Mouse (Mus musculus) spleen, postnatal 14 days (tissue): Measurements from ENCODE around the gene Rps6ka5.
A peak's percentile ranks its signal among the peaks of the same experiment; 100 is the strongest.

Experiments
- DNase-seq, 2 experiments: peaks; one replicate each; pipeline ENCODE4 v3.0.0; 2021 to 2022; ENCODE audit warnings: low spot score in 2 of 2

The Rps6ka5 gene

GRCm38 (mm10) chr12:100604540-100604939, 122.2 kb downstream of the Rps6ka5 start:
- peak in 1 of 2 experiments; percentile 15 for DNase-seq

GRCm38 (mm10) chr12:100594700-100595099, 132.1 kb downstream of the Rps6ka5 start:
- no peak for DNase-seq

GRCm38 (mm10) chr12:100586601-100587000, 140.2 kb downstream of the Rps6ka5 start:
- DNase-seq, result no peak

- no peak for DNase-seq
Measured at GRCm38 (mm10) chr12:100579221-100579620, 147.6 kb downstream of the Rps6ka5 start.

- DNase-seq, result peak in 1 of 2 experiments; percentile 5
Measured at GRCm38 (mm10) chr12:100578291-100578690, 148.5 kb downstream of the Rps6ka5 start.

GRCm38 (mm10) chr12:100575739-100576138, 151.0 kb downstream of the Rps6ka5 start:
- no peak for DNase-seq

- DNase-seq, result no peak
Measured at GRCm38 (mm10) chr12:100570522-100571072, 156.2 kb downstream of the Rps6ka5 start.

GRCm38 (mm10) chr12:100568831-100569230, 158.0 kb downstream of the Rps6ka5 start:
- DNase-seq, result no peak

GRCm38 (mm10) chr12:100568105-100568504, 158.7 kb downstream of the Rps6ka5 start:
- DNase-seq, result no peak

- DNase-seq, result no peak
Measured at GRCm38 (mm10) chr12:100567627-100568026, 159.2 kb downstream of the Rps6ka5 start.

- DNase-seq, result no peak
Measured at GRCm38 (mm10) chr12:100553675-100554074, 173.1 kb downstream of the Rps6ka5 start.

GRCm38 (mm10) chr12:100551972-100552371, 174.8 kb downstream of the Rps6ka5 start:
- DNase-seq, result no peak

- no peak for DNase-seq
Measured at GRCm38 (mm10) chr12:100544194-100544567, 182.6 kb downstream of the Rps6ka5 start.

- DNase-seq, result no peak
Measured at GRCm38 (mm10) chr12:100543437-100544193, 183.2 kb downstream of the Rps6ka5 start.

GRCm38 (mm10) chr12:100542494-100542893, 184.3 kb downstream of the Rps6ka5 start:
- no peak for DNase-seq

GRCm38 (mm10) chr12:100542076-100542475, 184.7 kb downstream of the Rps6ka5 start:
- no peak for DNase-seq

- no peak for DNase-seq
Measured at GRCm38 (mm10) chr12:100539158-100539714, 187.5 kb downstream of the Rps6ka5 start.

- DNase-seq, result no peak
Measured at GRCm38 (mm10) chr12:100538445-100539157, 188.2 kb downstream of the Rps6ka5 start.

GRCm38 (mm10) chr12:100537091-100537490, 189.7 kb downstream of the Rps6ka5 start:
- no peak for DNase-seq

- DNase-seq, result no peak
Measured at GRCm38 (mm10) chr12:100535028-100535427, 191.8 kb downstream of the Rps6ka5 start.

GRCm38 (mm10) chr12:100534028-100534427, 192.8 kb downstream of the Rps6ka5 start:
- no peak for DNase-seq

- no peak for DNase-seq
Measured at GRCm38 (mm10) chr12:100533209-100533608, 193.6 kb downstream of the Rps6ka5 start.
